Mouse (Mus musculus) testis, postnatal 10 days (tissue): ENCODE measurements at regions not wholly inside any gene's neighbourhood (a gene's known extent, or its start where the extent isn't known, plus 50 kb on each side); places are given as distances from the start of the nearest gene placed in this dataset.
A peak's percentile ranks its signal among the peaks of the same experiment; 100 is the strongest.

Experiments used
- DNase-seq: peaks from one replicate; pipeline ENCODE4 v3.0.0; 2021; ENCODE audit warnings: low spot score

GRCm38 (mm10) chr5:43422815-43423687 is 92.3 kb upstream of the C1qtnf7 start:
- DNase-seq = peak; percentile 68

GRCm38 (mm10) chr5:43424551-43425257 is 90.6 kb upstream of the C1qtnf7 start:
- DNase-seq = no peak

GRCm38 (mm10) chr5:43433337-43433736 is 82.0 kb upstream of the C1qtnf7 start:
- DNase-seq = no peak

GRCm38 (mm10) chr5:43439191-43439590 is 76.1 kb upstream of the C1qtnf7 start:
- no peak for DNase-seq

DNA sequence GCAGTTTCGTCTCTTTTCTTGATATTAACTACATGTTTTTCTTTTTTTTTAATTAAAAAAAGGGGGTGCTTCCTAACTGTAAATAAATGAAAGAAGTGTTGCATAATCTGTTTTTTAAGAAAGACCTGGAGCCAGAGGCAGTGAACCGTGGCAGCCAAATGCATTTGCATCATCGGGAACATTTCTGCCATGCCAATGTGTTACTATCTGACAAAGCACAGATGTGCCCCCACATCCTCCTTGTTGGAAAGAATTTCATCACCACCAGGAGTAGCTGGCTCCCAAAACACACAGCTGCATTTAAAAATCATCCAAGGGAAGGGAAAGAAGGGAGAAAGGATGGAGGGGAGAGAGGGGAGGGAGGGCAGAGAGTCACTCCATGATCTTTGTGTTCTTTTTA is 74.0 kb upstream of the C1qtnf7 start:
- no peak for DNase-seq

DNA sequence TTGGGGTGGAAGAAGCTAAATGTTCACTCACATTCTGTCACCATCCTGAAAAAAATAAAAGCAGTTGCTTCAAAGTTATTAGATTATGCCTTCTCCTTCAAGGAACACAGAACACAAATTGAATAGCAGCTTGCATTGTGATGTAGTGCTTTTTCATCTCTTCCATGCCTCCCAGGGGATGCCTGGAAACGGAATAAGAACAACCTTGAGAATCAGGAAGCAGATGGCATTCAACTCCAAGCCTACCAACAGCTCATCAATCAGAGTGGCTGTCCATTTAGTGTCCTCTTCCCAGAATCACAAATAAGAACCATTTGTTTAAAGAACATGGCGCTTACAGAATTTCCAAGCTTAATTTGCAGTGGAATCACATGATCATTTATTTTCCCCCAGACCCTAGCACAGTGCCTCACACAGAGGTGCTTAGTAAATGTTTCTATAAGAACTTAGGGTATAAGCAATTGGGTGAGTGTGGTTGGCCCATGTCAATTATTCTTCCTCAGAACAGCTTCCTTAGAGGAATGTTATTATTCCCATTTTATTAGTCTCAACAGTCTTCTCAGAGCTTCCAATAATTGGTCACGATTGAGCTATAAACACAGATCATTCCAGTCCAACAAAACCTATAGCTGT is 70.6 kb upstream of the C1qtnf7 start:
- no peak for DNase-seq

- no peak for DNase-seq
Measured at GRCm38 (mm10) chr5:43445620-43446019, 69.7 kb upstream of the C1qtnf7 start.

DNA sequence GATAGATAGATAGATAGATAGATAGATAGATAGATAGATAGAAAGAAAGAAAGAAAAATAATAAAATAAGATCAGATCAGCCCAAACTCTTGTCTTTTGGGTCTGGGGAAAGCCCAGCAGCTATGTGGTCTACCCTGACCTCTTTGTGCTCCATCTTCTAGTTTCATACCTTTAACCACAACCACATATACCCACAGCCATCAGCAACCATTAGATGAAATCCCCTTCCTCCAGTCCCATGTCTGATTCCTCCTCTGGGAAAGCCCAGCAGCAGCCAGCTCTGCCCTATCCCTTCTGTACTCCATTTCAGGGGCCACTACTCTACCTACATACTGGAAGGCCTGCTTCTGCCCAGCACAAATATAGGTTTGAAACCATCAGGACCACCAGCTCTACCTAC is 69.0 kb upstream of the C1qtnf7 start:
- no peak for DNase-seq

DNA sequence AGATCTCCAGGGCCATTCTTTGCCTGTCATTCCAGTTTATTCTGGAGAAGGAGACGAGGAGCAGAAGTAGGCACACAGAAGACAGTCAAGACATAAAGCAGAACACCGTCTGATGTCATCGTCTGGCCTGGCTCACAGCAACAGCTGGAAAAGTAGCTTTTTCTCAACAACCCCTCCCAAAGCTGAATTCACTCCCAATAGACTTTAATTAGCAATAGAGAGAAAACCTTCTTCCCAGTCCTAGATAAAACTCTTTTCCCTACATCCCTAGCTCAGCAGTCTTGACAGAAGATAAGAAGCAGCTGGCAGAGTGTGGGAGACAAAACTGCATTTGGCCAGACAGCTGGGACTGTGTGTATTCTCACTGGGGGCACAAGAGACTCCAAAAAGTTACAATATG is 59.3 kb upstream of the C1qtnf7 start:
- peak; percentile 49 for DNase-seq

GRCm38 (mm10) chr5:43457725-43458124 is 57.6 kb upstream of the C1qtnf7 start:
- DNase-seq = no peak

DNA sequence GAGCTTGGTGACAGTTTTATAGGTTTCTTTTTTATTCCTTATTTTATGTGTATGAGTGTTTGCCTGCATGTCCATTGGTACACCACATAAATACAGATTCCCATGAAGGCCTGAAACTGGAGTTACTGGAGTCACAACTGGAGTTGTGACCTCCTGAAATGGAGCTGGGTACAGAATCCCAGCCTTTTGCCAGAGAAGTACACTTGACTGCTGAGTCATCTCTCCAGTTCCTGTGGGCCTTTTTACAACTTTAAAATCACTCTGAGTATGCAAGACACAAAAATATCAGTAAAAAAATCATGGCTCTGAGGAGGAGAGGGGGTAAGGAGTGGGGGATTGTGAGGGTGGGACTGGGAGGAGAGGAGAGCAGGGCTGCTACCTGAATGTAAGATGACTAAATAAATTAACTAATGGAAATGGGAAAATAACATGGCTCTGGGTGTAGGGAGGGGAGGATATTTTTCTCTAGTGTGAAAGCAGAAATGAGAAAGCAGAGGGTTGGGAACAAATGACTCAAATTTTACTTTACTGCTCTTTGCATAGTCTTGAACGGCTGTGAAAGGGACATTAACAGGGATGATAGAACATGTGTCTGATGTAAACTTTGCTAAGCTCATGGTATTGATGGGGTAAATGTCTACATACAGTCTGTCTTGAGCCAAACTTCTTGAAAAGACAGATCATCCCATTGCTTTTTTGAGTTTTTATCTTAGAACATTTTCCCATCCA is 53.2 kb upstream of the C1qtnf7 start:
- DNase-seq = no peak
